Comparison of ENCODE assay signal across 18 mouse cellular contexts in genomic region chr6:38195306-38195705, GRCm38 (mm10). TPM values are rescaled to one million over a fixed set of nuclear protein-coding genes. Genes with fewer than 3 reads are reported as not detected.
"Had no signal": no experiment of that assay in that cellular context is flagged by ENCODE, and none has a peak within 500 bp of the region (broad histone marks: within the 10 kb centered on the region; RNA-seq: fewer than 3 reads in every experiment).

No protein-coding gene starts in this region.

- H3K36me3 ChIP-seq: lung, embryonic 15.5 days had no signal

- H3K27me3 ChIP-seq: lung, embryonic 15.5 days; midbrain, embryonic 13.5 days; midbrain, embryonic 15.5 days; neural tube, embryonic 12.5 days; stomach, embryonic 15.5 days had no signal

- H3K4me1 ChIP-seq: megakaryocyte, embryonic 14.5 days; midbrain, embryonic 15.5 days; stomach, embryonic 15.5 days had no signal

- H3K9me3 ChIP-seq: lung, embryonic 15.5 days; megakaryocyte, embryonic 14.5 days; midbrain, embryonic 13.5 days; midbrain, embryonic 15.5 days; neural tube, embryonic 12.5 days; stomach, embryonic 15.5 days had no signal

- H3K9ac ChIP-seq: lung, embryonic 15.5 days; midbrain, embryonic 13.5 days; midbrain, embryonic 15.5 days; neural tube, embryonic 12.5 days; stomach, embryonic 15.5 days had no signal

- ATAC-seq: lung, postnatal 0 days; midbrain, embryonic 13.5 days; midbrain, embryonic 15.5 days had no signal

- H3K4me2 ChIP-seq: lung, embryonic 15.5 days; midbrain, embryonic 11.5 days; midbrain, embryonic 13.5 days; midbrain, embryonic 15.5 days; neural tube, embryonic 12.5 days; stomach, embryonic 15.5 days had no signal

- H3K4me3 ChIP-seq: lung, embryonic 15.5 days; megakaryocyte, embryonic 14.5 days; midbrain, embryonic 13.5 days; midbrain, embryonic 15.5 days; neural tube, embryonic 12.5 days; stomach, embryonic 15.5 days had no signal

- H3K27ac ChIP-seq: lung, embryonic 15.5 days; macrophage; midbrain, embryonic 13.5 days; midbrain, embryonic 15.5 days; neural tube, embryonic 12.5 days; stomach, embryonic 15.5 days; stomach, postnatal 0 days had no signal

- DNase-seq: lung, postnatal 14 days; lung, postnatal 36 days; right cerebral cortex, postnatal 14 days; thymus, adult 2 months; thymus, postnatal 25 days; thymus, postnatal 4 days had no signal

RNA-seq across cellular contexts. Expression of gene D630045J12Rik, which starts 58.5 kb away (rescaled TPM):
- total RNA-seq: monocyte, adult 5-6 weeks; neutrophil, adult 5-6 weeks had no signal
